Mouse (Mus musculus): ENCODE results near the gene Daxx.

Gene Daxx

DNA sequence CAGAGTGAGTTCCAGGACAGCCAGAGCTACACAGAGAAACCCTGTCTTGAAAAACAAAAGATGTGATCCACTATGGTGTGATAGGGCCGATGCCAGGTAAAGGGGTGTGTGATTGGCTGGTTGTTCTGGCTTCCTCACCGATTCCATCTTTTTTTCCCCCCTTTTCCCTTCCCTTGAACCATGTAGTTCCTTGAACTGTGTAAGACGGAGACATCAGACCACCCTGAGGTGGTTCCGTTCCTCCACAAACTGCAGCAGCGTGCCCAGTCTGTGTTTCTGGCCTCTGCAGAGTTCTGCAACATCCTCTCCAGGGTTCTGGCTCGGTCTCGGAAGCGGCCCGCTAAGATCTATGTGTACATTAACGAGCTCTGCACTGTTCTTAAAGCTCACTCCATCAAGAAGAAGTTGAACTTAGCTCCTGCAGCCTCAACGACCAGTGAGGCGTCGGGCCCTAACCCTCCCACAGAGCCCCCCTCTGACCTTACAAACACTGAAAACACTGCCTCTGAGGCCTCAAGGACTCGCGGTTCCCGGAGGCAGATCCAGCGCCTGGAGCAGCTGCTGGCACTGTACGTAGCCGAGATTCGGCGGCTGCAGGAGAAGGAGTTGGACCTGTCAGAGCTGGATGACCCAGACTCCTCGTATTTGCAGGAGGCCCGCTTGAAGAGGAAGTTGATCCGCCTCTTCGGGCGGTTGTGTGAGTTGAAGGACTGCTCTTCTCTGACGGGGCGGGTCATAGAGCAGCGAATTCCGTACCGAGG, 2.0 kb downstream of the Daxx start:
- CTCF ChIA-PET: interaction anchor here (0.7 to 5.2 kb wide), 15 partner anchors 8 to 103 kb away, joined by 3 to 51 read pairs (median 4); partner anchors contain the start of genes Ndufa7 (in 1 of the 4), Rgl2 (in 1 of the 4) and Rps28 (in 1 of the 4)
- POLR2A ChIA-PET: interaction anchor here (0.5 to 13.1 kb wide), 28 partner anchors 6 to 151 kb away, joined by 3 to 258 read pairs (median 6); partner anchors contain the start of genes B3galt4 (in 4 of the 4), Ndufa7 (in 4 of the 4), Rps28 (in 4 of the 4) and Pfdn6 (in 2 of the 4)

DNA sequence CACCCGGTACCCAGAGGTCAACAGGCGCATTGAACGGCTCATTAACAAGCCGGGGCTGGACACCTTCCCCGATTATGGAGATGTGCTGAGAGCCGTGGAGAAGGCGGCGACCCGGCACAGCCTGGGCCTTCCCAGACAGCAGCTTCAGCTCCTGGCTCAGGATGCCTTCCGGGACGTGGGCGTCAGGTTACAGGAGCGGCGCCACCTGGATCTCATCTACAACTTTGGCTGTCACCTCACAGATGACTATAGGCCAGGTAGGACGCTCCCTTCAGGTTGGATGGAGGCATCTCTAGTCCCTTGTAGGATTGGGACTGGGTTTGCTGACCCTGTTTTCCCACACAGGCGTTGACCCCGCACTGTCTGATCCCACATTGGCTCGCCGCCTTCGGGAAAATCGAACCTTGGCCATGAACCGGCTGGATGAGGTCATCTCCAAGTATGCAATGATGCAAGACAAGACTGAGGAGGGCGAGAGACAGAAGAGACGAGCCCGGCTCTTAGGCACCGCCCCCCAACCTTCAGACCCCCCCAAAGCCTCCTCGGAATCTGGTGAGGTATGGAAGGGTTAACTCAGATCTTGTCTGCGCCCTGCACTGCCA, 2.7 kb downstream of the Daxx start:
- ChIA-PET CTCF (interaction anchor here (0.6 to 5.2 kb wide), 12 partner anchors 12 to 110 kb away, joined by 3 to 51 read pairs (median 4); partner anchors contain the start of gene Rgl2 (in 1 of the 4)), POLR2A (interaction anchor here (0.5 to 13.1 kb wide), 24 partner anchors 8 to 152 kb away, joined by 3 to 258 read pairs (median 6); partner anchors contain the start of genes B3galt4 (in 4 of the 4), Ndufa7 (in 2 of the 4), Pfdn6 (in 2 of the 4) and Rps18 (in 2 of the 4))

DNA sequence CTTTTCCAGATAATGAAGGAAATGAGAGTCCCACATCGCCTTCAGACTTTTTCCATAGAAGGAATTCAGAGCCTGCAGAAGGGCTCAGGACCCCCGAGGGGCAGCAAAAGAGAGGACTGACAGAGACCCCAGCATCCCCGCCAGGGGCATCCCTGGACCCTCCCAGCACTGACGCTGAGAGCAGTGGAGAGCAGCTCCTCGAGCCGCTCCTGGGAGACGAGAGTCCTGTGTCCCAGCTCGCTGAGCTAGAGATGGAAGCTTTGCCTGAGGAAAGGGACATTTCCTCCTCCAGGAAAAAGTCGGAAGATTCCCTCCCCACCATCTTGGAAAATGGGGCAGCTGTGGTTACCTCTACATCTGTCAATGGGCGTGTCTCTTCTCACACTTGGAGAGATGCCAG, 4.0 kb downstream of the Daxx start:
- CTCF ChIA-PET: interaction anchor here (0.6 to 5.2 kb wide), 8 partner anchors 10 to 1181 kb away, joined by 3 to 51 read pairs (median 4); no protein-coding TSS in a partner anchor
- POLR2A ChIA-PET: interaction anchor here in 3 of 4 experiments (0.6 to 13.1 kb wide), 16 partner anchors 9 to 153 kb away, joined by 3 to 258 read pairs (median 6); partner anchors contain the start of genes B3galt4 (in 3 of the 3), Ndufa7 (in 2 of the 3), Rps18 (in 2 of the 3) and Rps28 (in 2 of the 3)

DNA sequence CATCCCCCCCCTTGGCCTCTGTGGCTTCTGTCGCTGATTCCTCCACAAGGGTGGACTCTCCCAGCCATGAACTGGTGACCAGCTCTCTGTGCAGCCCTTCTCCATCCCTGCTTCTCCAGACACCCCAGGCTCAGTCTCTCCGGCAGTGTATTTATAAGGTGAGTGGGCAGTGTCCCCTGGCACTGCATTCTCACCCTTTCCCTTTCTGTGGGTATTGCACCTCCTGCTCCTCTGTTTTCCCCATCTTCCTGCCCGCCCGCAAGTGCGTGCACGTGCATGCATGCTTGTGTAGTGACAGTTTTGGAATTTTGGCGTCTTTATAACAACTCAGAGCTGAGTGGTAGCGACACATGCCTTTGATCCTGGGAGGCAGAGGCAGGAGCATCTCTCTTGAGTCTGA, 4.7 kb downstream of the Daxx start:
- ChIA-PET CTCF (interaction anchor here in 3 of 4 experiments (0.6 to 3.5 kb wide), 5 partner anchors 11 to 1182 kb away, joined by 3 to 31 read pairs (median 10); no protein-coding TSS in a partner anchor), POLR2A (interaction anchor here in 3 of 4 experiments (0.7 to 13.1 kb wide), 11 partner anchors 6 to 922 kb away, joined by 3 to 258 read pairs (median 44); partner anchors contain the start of genes B3galt4 (in 2 of the 3), Daxx (in 1 of the 3), Kifc1 (in 1 of the 3) and Rgl2 (in 1 of the 3))

DNA sequence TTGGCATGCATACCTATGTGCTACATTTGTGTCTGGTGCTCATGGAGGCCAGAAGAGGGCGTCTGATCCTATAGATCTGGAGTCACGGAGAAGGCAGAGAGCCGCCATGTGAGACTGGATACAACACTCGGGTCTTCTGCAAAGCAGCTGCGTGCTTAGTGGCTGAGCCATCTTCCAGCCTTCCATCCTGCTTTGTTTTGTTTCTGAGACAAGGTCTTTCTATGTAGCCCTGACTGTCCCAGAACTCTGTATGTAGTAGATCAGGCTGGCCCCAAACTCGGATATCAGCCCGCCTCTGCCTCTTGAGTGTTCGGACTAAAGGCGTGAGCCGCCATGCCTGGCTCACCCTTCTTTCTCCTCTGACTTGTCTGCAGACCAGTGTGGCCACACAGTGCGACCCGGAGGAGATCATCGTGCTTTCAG, 5.8 kb downstream of the Daxx start:
- CTCF ChIA-PET: interaction anchor here (0.6 to 3.5 kb wide), 17 partner anchors 8 to 1202 kb away, joined by 3 to 31 read pairs (median 5); partner anchors contain the start of gene Kifc1 (in 1 of the 4)
- POLR2A ChIA-PET: interaction anchor here (0.6 to 13.1 kb wide), 49 partner anchors 7 to 455 kb away, joined by 3 to 258 read pairs (median 7); partner anchors contain the start of genes B3galt4 (in 3 of the 4), H2-DMa (in 3 of the 4), Rgl2 (in 3 of the 4) and Rps18 (in 3 of the 4)

DNA sequence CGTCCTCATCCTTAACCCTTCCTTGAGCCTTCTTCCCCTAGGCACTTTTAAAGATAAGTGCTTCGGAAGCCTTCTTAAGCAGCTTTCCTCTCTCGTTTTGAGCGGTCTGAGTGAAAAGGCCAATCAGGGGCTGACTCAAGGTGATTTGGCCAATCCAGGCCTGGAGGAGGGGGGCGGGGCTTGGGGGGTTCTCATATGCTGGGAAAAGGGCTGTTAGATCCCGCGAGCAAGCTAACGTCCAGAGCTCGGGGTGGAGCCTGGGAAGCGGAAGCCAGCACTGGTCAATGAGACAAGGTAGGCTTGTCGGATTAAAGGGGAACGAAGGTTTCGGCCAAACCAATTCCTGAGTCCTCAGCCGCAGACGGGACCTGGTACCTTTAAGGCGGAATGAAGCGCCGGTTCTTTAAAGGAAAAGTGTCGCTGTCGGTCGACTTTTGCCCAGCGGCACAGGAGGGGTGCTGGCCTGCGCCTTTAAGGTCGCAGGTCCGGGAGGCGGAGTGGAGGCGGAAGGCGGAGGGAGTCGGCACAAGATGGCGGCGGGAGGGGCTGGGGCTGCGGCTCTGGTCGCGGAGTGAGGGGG, 6.5 kb downstream of the Daxx start, which contains the start of the genes Tapbp and Zbtb22:
TSS of gene Tapbp (plus strand) at position 229 of the 580 bp plus-strand sequence.
TSS of gene Zbtb22 (plus strand) at position 234 of the 580 bp plus-strand sequence.
- ChIA-PET CTCF (interaction anchor here (0.6 to 3.5 kb wide), 22 partner anchors 8 to 193 kb away, joined by 3 to 31 read pairs (median 4); partner anchors contain the start of genes Kifc1 (in 1 of the 4), Rxrb (in 1 of the 4) and Slc39a7 (in 1 of the 4)), POLR2A (interaction anchor here (0.5 to 13.1 kb wide), 73 partner anchors 8 to 455 kb away, joined by 3 to 258 read pairs (median 6); partner anchors contain the start of genes B3galt4 (in 3 of the 4), H2-DMa (in 3 of the 4), Ndufa7 (in 3 of the 4) and Rgl2 (in 3 of the 4))

DNA sequence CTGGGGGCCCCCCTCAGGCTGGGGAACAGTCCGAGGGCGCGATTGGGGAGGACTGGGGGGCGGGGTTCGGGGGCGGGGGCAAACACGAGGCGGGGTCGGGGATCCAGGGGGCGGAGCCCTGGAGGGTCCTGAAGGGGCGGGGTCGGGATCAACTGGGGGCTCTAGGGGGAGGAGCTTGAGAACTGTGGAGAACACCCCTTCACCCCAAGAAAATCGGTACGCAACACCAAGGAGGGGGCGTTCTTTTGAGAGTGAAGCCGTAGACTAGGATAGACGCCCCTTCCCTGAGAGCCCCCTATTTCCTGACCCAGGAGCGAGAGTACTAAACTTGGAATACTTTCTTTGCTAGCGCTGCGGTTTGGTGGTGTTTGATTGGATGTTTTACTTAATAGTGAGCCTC, 7.1 kb downstream of the Daxx start:
- POLR2A ChIA-PET: interaction anchor here (0.5 to 13.1 kb wide), 64 partner anchors 8 to 330 kb away, joined by 3 to 258 read pairs (median 6); partner anchors contain the start of genes B3galt4 (in 3 of the 4), H2-DMa (in 3 of the 4), Ndufa7 (in 3 of the 4) and Rps18 (in 3 of the 4)
- CTCF ChIA-PET: interaction anchor here in 3 of 4 experiments (0.6 to 3.5 kb wide), 15 partner anchors 8 to 115 kb away, joined by 3 to 31 read pairs (median 4); partner anchors contain the start of genes Kifc1 (in 1 of the 3), Rxrb (in 1 of the 3) and Slc39a7 (in 1 of the 3)

DNA sequence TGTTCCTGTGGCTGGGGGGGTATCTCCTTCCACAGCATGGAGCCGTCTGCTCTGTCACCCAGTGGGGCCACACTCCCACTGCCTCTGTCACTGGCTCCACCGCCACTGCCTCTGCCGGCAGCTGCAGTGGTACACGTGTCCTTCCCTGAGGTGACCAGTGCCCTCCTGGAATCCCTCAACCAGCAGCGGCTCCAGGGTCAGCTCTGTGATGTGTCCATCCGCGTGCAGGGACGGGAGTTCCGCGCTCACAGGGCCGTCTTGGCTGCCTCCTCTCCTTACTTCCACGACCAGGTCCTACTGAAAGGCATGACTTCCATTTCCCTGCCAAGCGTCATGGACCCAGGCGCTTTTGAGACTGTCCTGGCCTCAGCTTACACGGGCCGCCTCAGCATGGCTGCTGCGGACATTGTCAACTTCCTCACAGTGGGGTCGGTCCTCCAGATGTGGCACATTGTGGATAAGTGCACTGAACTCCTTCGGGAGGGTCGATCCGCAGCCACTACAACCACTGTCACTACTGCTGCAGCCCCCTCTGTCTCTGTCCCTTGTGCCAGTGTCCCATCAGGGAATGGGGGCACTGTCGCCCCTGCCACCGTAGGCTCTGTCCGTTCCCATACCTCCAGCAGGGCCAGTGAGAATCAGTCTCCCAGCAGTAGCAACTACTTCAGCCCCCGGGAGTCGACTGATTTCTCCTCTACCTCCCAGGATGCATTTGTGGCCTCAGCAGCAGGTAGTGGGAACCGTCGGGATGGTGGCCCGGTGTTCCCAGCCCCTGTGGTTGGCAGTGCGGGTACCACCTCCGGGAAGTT, 7.8 kb downstream of the Daxx start:
- ChIA-PET POLR2A (interaction anchor here in 3 of 4 experiments (0.5 to 13.1 kb wide), 36 partner anchors 8 to 205 kb away, joined by 3 to 258 read pairs (median 11); partner anchors contain the start of genes B3galt4 (in 3 of the 3), Ndufa7 (in 3 of the 3), Rps18 (in 3 of the 3) and Rps28 (in 3 of the 3)), CTCF (interaction anchor here in 3 of 4 experiments (0.8 to 3.5 kb wide), 5 partner anchors 8 to 52 kb away, joined by 3 to 31 read pairs (median 4); partner anchors contain the start of gene Daxx (in 1 of the 3))

DNA sequence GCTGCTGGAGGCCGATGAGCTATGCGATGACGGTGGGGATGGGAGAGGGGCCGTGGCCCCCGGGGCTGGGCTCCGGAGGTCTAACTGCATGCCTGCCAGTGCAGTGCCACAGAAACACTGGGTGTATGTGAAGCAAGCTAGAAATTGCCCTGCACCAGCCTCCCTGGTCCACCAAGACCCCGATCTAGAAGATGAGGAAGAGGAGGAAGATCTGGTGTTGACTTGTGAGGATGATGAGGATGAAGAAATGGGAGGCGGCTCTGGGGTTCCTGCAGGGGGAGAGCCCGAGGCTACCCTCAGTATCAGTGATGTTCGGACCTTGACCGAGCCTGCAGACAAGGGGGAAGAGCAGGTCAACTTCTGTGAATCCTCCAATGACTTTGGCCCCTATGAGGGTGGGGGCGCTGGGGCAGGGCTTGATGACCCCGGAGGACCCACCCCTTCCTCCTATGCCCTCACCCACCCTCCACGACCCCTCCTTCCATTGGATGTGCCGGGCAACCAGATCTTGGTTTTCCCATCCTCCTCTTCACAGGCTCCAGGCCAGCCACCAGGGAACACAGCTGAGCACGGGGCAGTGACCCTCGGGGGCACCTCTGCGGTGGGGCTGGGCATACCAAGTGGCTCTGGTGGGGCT, 8.6 kb downstream of the Daxx start:
- POLR2A ChIA-PET: interaction anchor here in 3 of 4 experiments (0.7 to 13.1 kb wide), 12 partner anchors 8 to 234 kb away, joined by 7 to 258 read pairs (median 42); partner anchors contain the start of genes B3galt4 (in 2 of the 3), Daxx (in 2 of the 3), Rgl2 (in 2 of the 3) and Ndufa7 (in 1 of the 3)
- CTCF ChIA-PET: interaction anchor here in 2 of 4 experiments (0.6 to 0.8 kb wide), 2 partner anchors 9 to 78 kb away, joined by 4 read pairs; partner anchors contain the start of gene Daxx (in 1 of the 2)

DNA sequence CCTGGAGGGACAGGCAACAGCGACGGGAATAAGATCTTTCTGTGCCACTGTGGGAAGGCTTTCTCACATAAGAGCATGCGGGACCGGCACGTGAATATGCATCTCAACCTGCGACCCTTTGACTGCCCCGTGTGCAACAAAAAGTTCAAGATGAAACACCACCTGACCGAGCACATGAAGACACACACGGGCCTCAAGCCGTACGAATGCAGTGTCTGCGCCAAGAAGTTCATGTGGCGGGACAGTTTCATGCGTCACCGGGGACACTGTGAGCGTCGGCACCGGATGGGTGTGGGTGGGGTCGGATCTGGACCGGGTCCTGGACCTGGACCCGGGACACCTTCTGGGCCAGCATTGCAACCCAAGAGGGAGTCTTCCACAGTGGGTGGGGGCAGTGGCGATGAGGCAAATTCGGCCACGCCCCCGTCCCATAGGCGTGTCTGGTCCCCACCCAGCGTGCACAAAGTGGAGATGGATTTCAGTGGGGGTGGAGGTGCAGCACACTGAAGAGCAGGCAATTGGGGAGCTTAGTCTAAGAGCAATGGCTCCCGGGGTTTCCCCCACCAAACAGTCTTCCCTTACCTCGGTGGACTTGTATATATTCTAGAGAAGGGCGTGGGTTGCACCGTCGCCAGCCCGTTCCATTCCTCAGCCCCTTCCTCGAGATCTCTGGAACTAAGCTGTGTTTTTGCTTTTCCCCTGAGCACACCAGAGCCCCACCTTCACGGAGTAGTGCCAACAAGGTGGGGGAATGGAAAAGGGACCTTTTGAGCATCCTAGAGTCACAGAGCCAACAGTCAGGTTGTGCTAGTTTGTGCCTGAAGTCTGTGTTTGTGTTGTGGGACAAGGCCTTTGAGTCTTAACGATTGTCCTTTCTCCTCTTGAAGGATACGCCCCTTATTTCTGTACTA, 9.3 kb downstream of the Daxx start:
- POLR2A ChIA-PET: interaction anchor here in 3 of 4 experiments (0.7 to 6.2 kb wide), 36 partner anchors 8 to 235 kb away, joined by 3 to 79 read pairs (median 6); partner anchors contain the start of genes Daxx (in 3 of the 3), Rgl2 (in 3 of the 3), Cd320 (in 2 of the 3) and Ndufa7 (in 2 of the 3)
- CTCF ChIA-PET: interaction anchor here in 3 of 4 experiments (0.6 to 2.1 kb wide), 15 partner anchors 8 to 275 kb away, joined by 3 to 18 read pairs (median 4); partner anchors contain the start of genes Daxx (in 1 of the 3), Kank3 (in 1 of the 3), Kifc1 (in 1 of the 3) and Rgl2 (in 1 of the 3)

DNA sequence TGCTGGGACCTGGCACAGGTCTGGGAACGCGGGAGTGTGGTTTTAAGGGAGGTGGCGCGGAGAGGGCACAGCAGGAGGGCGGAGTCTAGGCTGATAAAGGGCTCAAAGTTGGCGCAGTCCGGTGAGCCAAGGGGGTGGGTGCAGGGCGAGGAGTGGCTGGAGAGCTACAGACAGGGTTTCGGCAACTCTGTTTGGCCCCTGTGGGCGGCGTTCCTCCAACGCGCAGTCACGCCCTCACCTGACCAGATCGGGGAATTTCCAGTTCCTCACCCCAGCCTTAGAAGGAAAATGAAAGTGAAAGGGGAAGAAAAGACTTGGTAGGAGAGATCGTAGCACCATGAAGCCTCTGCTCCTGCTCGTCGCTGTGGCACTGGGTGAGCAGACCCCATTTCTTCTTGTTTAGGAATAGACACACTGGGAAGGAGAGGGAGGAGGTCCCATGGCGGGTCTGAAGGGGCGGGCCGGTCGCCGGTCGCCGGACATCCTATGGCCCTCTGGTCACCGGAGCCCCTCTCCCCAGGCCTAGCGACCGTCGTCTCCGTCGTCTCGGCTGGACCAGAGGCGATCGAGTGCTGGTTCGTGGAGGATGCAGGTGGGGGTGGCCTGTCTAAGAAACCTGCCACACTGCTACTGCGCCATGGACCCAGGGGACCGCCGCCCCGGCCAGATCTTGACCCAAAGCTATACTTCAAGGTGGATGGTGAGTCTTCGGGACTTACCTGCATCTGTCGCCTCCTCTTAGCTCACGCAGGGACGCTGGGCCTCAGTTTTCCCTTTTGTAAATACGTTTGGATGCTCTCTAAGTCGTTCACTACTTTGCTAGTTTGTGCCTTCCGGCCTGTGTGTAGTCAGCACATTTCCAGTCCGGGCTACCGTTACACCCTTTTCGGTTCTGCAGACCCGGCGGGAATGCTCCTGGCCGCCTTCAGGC, 10.4 kb downstream of the Daxx start:
- CTCF ChIA-PET: interaction anchor here in 3 of 4 experiments (0.7 to 2.1 kb wide), 12 partner anchors 9 to 276 kb away, joined by 3 to 18 read pairs (median 4); partner anchors contain the start of genes Daxx (in 1 of the 3), Kank3 (in 1 of the 3), Kifc1 (in 1 of the 3) and Rgl2 (in 1 of the 3)
- POLR2A ChIA-PET: interaction anchor here in 3 of 4 experiments (0.6 to 6.2 kb wide), 36 partner anchors 10 to 234 kb away, joined by 3 to 79 read pairs (median 4); partner anchors contain the start of genes Daxx (in 3 of the 3), Rgl2 (in 3 of the 3), B3galt4 (in 2 of the 3) and Cd320 (in 2 of the 3)

DNA sequence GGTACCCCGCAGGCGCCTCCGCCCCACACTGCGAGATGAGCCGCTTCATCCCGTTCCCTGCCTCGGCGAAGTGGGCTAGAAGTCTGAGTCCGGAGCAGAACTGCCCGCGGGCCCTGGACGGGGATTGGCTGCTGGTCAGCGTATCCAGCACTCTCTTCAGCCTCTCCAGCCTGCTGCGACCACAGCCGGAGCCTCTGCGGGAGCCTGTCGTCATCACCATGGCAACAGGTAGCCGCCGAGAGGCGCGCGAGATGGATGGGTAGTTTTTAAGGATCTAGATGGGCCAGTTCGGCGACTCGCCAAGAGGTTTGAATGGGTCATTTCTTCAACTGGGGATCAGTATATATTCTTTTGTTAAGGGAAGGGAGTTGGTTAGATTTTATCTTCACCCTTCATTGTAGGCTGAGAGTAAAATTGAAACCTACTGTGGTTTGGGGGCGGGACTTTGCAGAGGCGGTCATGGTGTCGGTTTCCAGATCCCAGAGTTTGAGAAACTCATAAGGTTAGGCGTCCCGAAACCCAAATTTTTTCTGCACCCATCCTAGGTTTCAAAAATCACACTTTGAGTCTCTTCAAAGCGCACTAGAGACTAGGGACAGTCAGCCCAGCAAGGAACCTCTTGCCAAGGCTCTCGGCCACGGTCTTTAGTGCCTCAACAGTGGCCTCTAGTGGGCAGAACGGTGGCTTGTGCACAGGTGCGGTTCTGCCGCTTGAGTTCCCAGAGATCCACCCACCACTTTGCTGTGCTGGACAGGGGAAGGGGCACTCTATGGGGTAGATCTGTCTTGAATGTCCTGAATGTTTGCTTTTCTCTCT, 11.3 kb downstream of the Daxx start:
- ChIA-PET POLR2A (interaction anchor here in 3 of 4 experiments (1.1 to 6.8 kb wide), 19 partner anchors 9 to 161 kb away, joined by 3 to 79 read pairs (median 7); partner anchors contain the start of genes Daxx (in 3 of the 3), Ndufa7 (in 2 of the 3), Rgl2 (in 2 of the 3) and Rps18 (in 2 of the 3)), CTCF (interaction anchor here in 3 of 4 experiments (0.5 to 6.7 kb wide), 8 partner anchors 10 to 211 kb away, joined by 3 to 51 read pairs (median 6); partner anchors contain the start of gene Daxx (in 1 of the 3))
